Mouse (Mus musculus) liver, embryonic 14.5 days (tissue): ENCODE measurements around the gene Crabp2.

Experiments
- CTCF ChIP-seq: IDR thresholded peaks from 2 replicates; pipeline ENCODE4 v1.5.1; 2016; ENCODE audit warnings: antibody characterized with exemption, low read depth, control low read depth
- EP300 ChIP-seq: IDR thresholded peaks from 2 replicates; pipeline ENCODE4 v1.6.1; 2016; ENCODE audit warnings: antibody characterized with exemption, low read depth

- TF ChIP-seq CTCF (no peak), EP300 (no peak)
These were observed 24.3 kb downstream of the Crabp2 start for GRCm38 (mm10) chr3:87972776-87973175.
